Mouse (Mus musculus): ENCODE results near the gene Gabrb2.
A peak's percentile ranks its signal among the peaks of the same experiment; 100 is the strongest.

Gene Gabrb2

DNA sequence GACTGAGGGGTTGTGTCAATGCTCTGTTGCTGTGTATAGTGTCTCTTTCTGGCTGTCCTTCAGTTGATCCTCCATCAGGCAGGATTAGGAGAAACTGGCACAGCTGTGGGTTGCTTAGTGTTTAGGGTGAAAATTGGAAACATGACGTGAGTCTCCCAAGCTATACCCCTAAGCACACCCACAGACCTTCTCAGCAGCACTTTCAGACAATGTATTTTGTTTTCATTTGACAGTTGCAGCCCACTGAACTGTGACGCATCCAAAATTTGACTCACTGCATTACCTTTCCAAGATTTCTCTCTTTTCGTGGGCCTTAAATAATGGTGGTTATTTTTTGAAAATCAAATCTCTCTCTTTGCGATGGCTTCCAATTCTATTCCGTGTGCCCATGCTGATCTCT is 115.7 kb downstream of the Gabrb2 start:
- peak; percentile 70 for DNase-seq

DNA sequence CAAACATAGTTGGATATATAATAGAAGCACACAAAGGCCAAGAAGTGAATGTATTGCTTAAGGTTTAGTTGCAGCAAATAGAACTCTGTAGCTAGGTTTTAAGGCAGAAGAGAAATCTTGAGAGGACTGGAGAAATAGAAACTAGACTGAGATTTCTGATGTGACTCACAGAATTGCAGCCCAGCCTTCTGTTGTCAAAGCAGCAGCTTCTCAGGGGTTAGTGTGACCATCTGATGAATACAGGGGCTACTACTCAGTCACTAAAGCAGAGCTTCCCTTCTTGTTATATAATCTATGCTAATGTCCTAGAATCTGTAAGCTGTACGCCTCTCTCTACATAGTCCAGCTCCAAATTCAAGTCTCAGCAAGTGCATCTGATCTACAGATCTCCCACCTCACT is 116.3 kb downstream of the Gabrb2 start:
- peak; percentile 26 for DNase-seq

DNA sequence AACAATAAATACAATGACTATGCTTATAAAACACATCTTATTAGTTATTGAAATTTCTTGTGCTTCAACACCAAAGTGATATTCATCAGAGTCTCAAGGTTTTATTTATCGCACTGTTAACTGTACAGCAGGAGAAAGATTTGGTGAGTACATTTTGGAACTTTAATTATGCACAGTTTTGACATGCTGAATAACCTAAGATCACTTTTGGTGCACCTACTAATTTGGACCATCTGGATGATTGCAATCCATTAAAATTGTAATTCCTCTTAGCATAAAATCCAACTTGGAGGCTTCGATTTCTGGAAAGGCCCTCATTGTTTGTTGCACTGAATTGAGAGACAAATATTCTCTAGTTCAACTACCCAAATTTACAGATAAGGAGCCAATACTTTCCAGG is 123.3 kb downstream of the Gabrb2 start:
- DNase-seq = no peak

DNA sequence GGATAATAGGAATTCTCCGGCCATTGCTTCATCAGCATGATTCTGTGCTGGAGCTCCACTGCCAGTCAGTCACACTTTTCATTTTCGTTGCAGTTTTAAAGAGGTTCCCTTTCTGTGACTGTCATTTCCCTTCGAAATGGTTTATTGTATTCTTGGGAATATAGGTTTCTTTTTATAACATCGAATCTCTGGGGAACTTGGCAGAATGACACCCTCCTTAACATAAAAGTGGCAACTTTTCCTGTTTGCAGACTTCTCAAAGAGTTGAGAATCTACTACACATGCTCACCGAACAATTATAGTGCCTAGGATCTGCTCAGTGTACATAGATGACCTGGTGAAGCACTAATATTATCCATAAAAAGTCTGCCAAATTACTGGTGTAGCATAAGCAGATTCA is 146.5 kb downstream of the Gabrb2 start:
- DNase-seq = no peak

DNA sequence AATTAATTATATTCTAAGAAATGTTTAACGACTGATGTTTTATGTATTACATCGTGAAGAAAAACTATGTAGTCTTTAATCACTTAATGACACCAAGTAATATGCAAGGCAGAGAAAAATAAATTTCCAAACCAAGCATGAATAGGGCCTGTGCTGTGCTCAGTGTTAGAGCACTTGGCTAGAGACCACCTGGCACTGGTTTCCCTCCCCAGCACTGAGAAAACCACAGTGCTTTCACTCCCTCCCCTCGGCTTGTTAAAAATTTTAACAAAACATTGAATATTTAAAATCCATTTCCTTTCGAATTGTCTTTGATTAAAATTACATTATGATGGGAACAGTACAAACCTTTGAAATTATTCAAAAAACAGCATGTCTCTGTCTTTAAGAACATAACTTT is 151.9 kb downstream of the Gabrb2 start:
- no peak for DNase-seq

DNA sequence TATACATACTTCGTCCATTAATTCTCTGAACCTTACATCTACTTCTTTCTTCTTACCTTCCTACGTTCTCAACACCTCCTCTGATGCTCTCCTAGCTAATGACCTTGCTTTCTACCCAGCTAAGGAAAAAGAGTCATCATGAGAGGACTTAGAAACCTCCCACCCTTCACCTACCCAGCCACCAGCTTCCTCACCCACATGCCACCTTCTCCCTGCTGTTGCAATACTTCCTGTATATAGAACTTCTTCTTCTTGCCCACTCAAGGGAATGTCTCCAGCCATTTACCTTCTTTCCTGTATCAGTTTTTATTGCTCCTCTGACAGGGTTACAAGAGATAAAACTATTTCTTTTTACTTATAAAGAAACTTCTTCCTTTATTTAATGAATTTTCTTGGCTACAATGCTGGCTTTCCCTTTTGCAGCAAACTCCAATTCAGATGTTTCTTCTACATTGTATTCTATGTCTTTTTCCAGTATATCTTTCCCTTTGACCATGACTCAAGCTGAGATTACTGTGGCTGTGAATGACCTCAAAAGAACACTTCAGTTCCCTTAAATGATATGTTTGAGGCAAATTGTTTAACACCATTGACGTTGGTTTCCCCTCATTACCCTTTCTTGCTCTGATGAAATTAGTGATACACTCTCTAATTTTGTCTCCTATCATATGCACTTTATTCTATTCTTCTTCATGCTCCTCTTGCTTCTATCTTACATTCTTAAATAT is 155.8 kb downstream of the Gabrb2 start:
- DNase-seq = peak; percentile 71

DNA sequence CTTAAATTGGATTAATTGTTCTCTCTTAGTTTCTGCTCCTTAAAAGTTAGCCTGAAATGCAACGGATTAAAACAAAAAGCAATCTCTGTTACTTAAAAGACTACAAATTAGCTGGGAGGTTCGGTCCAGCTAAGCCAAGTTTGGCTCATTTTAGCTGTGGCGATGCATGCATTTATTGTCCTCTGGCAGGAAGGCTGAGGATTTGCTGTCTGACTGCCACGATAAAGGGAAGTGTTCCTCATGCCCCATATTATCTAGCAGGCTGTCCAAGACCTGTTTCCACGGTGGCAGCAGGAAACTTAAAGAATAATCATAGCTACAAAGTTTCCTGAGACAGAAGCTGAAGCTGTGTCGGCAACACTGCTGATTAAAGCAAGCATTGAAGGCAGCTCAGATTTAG is 160.2 kb downstream of the Gabrb2 start:
- no peak for DNase-seq

DNA sequence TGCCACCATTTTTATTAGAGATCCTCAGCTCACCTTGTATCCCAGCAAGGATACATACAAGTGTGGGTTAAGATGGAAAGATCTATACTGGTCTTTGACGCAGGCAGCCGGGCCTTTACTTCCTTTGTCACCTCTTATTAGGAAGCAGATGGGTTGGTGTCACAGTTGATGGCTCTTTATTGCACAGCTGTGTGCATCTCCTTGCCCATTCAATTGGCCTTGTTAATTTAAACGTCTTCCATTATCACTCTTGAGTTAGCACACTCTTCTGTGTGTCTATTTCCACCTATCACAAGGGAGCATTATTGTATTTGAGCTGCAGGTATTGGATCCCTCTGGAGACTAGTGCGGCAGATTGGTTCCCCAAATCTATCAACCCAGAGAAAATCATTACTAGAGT is 161.6 kb downstream of the Gabrb2 start:
- DNase-seq = no peak

DNA sequence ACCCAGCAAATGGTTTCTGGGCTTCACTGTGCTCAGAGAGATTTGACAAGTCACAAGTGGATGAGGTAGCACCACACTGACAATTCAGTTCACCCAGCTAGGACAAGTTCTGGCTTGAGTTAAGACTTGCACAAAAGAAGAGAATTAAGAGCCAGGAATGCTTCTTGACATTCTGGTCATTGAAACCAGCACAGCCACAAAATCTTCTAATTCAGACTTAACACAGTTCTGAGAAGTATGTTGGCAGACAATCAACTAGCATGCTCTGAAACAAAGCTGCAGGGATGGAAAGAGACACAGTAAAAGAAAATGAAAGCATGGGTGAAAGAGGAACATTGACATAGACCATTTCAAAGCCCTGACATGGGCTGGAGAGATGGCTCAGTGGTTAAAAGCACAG is 162.2 kb downstream of the Gabrb2 start:
- DNase-seq = no peak

DNA sequence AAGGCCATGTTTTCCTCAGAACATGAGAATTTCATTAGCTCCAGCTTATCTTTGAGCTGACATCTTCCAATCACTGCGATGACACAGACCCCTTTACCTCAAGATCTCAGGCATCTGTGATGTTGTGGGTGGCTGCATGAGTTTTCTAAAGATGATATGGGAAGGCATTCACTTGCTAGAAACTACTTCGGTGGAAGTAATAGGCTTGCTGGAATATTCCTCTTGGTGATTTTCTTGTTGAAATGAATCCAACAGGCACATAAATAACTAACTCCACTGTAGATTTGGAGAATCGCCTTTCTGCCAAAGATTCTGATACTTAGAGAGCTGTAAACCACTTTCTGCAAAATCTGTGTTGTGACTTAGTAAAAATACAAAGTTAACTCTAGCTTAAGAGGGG is 172.9 kb downstream of the Gabrb2 start:
- DNase-seq = no peak

DNA sequence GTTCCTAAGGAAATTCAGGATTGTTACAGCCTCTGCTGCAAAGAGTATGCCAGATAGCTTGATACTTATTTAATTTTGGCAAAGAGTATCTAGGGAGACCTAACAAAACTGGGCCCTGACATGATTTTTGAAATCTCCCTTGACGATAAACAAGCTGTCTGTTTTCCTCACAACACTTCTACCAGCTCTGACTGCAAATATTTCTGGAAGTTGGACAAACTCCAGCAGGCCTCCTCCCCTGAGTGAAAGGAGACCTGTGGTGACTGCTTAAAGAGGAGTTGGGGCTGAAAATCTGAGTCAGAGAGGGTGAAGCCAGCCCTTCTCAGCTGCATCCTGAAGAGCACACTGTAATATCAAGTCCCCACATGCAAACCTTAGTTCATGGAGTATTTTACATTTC is 186.7 kb downstream of the Gabrb2 start:
- peak; percentile 47 for DNase-seq

DNA sequence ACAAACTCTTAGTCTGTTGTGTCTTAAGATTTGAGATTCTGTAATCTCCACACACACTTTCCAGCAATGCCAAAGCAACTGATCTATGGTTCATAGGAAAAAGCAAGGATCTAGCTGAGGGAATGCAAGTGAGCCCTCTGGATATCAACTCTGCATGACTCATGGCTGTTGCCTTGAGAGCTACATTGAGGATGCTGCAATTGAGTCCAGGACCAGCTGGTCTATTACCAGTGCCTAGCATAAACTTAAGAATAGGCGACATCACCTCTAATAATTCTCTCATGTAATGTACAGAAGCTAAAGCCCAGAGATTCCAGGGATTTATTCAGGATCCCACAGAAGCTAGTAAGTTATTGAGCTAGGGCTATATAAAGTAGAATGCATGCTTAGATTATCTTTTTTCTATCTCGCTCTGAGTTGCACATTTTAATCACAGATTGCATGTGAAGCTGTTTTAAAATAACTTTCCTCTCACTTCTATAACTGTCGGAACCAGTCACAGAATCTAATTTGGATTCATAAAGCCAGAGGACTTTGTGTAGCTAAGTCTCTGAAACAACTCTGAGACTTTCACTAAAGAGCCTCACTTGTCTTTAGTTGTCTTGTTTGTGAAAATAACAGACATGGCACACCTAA is 189.7 kb downstream of the Gabrb2 start:
- DNase-seq = peak; percentile 34

DNA sequence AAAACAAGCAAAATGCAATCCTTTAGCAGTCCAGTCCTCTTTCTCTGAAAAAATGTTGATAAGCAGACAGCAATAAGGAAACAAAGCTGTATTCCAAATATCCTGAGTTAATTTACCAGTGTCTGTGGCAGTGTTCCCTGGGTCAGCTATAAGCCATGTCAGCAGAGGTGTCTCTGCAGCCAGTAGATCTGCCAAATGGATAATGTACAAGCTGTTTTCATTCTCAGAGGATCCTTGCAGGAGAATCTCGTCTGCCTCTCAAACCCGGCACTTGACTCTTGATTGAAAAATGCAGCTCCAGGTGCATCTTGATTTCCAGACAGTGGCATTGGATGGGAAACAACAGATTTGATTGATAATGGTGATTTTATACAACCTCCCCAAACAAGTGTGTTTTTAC is 198.6 kb downstream of the Gabrb2 start:
- no peak for DNase-seq

DNA sequence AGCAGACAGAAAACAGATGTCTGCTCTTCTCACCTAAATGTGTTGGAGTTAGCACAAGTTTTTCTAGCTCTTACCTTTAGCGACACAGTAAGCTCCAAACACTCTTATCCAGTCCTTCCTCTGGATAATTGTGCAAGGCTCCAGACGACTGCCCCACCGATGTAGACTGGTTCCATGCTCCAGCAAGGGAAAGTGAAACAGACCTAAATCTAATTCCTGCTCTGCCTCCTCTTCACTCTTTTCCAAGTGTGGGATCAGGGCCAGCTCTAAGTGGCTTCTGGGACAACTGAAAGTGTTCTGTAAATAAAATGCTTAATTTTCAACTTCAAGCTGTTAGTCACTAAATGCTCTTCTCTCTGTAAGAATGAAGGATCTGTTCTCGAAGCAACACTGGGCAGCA is 201.6 kb downstream of the Gabrb2 start:
- peak; percentile 33 for DNase-seq

DNA sequence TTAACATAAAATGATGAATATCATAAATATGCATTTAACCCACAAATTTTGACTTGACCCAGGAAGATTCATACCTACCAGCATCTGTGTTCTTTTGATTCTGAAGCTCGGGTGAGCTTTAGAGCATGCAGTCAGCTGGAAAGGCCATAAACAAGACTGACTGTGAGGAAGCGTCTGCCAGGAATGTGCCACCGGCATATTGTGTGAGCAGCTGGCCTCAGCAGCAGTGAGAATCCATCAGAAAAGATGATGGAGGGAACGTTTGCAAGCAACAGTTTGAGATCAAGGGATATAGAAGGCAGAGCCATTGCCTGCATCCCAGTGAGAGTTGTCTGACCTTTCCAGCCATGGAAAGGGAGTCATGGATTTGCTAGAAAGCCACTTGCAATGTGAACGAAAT is 230.6 kb downstream of the Gabrb2 start:
- no peak for DNase-seq

DNA sequence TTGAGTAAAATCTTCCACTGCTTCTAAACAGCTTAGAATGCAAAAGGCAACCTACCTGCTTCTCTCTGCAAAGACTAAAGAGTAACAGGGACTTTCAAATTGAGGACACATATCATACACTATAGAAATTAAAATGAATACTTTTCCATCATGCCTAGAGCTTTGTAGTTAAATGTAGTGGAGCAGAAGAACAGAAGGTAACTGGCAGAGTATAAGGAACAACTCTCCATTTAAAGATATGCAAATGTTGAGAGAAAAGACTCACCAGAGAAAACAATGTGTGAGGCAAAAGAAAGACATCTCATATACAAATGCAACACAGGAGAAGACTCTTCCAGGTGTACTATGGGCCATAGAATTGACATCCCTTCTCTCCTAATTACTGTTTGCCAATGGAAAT is 232.0 kb downstream of the Gabrb2 start:
- no peak for DNase-seq

DNA sequence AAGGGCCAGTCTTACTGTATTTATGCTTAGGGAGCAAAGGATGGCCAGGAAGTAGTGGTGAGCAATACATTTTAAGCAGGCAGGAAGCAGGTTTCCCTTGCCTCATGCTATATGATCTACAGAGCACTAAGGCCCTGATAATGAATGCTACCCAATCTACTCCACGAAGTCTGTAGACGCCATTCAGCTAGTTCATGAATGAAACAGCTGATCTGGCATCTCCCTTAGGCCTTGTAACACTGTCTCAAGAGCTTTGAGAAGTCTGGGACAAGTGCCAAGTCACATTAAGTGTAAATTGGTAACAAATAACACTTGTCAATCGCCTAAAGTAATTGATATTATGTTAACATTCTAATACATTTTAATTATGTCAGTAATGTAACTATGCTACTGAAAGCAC is 234.6 kb downstream of the Gabrb2 start:
- no peak for DNase-seq

DNA sequence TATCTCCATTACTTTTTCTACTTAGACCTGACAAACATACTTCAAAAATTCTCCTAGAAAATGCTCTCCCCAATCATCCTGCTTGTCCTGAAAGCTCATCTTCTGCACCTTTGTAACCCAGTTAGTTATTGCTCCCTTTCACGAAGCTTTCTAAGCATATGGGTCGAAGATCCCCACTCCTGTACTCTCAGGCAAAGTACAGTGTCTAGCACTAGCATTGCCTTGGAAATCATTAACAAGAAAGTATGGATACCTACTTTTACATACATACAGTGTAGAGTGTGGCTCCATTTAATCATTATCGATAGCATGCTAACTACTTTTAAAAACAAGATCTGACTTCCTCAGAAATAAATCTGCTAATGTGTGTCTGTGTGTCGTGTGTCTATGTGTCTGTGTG is 249.1 kb downstream of the Gabrb2 start:
- DNase-seq = no peak

Data from right cerebral cortex, adult 18-20 months (tissue).